Mouse (Mus musculus) embryonic facial prominence, embryonic 15.5 days (tissue): ENCODE data around the gene Psmd8. TPM values are rescaled to one million over a fixed set of nuclear protein-coding genes. Genes with fewer than 3 reads are reported as not detected.
"Not testable (repeated sequence)": the region's sequence is repeated elsewhere in the genome, so short reads cannot be mapped to it uniquely, and the experiment has no call there.

ENCODE experiments used
- ATAC-seq: fragments of 200-750 bp; cut with Nextera tagmentation; 2 replicates; pipeline ENCODE4 v1.8.0; 2017; ENCODE audit warnings: low read depth, moderate TSS enrichment; ENCODE audit not compliant: insufficient number of reproducible peaks, low FRiP score, low TSS enrichment
- H3K27ac ChIP-seq: fragments of 300-500 bp; sonication (generic); replicated peaks from 2 replicates; pipeline ENCODE4 v1.5.1; 2015; ENCODE audit warnings: mild to moderate bottlenecking, inconsistent platforms
- H3K27me3 ChIP-seq: fragments of 300-500 bp; sonication (generic); 2 replicates; pipeline ENCODE4 v1.6.1; 2015; ENCODE audit warnings: inconsistent platforms
- H3K36me3 ChIP-seq: fragments of 300-500 bp; sonication (generic); 2 replicates; pipeline ENCODE4 v1.6.1; 2015; ENCODE audit warnings: mild to moderate bottlenecking, inconsistent platforms
- H3K4me1 ChIP-seq: fragments of 300-500 bp; sonication (generic); 2 replicates; pipeline ENCODE4 v1.6.1; 2015; ENCODE audit warnings: inconsistent platforms
- H3K4me2 ChIP-seq: fragments of 300-500 bp; sonication (generic); replicated peaks from 2 replicates; pipeline ENCODE4 v1.6.1; 2015; ENCODE audit warnings: mild to moderate bottlenecking, inconsistent platforms
- H3K4me3 ChIP-seq: fragments of 300-500 bp; sonication (generic); replicated peaks from 2 replicates; pipeline ENCODE4 v1.5.1; 2015; ENCODE audit warnings: mild to moderate bottlenecking, inconsistent platforms
- H3K9ac ChIP-seq: fragments of 300-500 bp; sonication (generic); 2 replicates; pipeline ENCODE4 v1.6.1; 2015; ENCODE audit warnings: inconsistent platforms
- H3K9me3 ChIP-seq: fragments of 300-500 bp; sonication (generic); replicated peaks from 2 replicates; pipeline ENCODE4 v1.6.1; 2016; ENCODE audit warnings: inconsistent platforms
- WGBS: fragments of 180-500 bp; shearing (Covaris S2); methylation state at CpG from one replicate; pipeline ENCODE4 v1.1.7; 2015; 5-methylcytosine and 5-hydroxymethylcytosine counted together
- polyA plus RNA-seq: library from polyadenylated mRNA; unstranded; fragments of >200 nt; fragmentation: Nextera tagmentation; extraction: Ambion mirVana; gene quantifications from 2 replicates; pipeline ENCODE4 v1.2.1, GENCODE M21; 2015

The Psmd8 gene
- polyA plus RNA-seq, 1 experiment from 2014 or later, result 275 TPM

GRCm38 (mm10) chr7:29154018-29154720 is 26.3 kb downstream of the Psmd8 start:
- Histone ChIP-seq H3K27ac (no peak overlapping the region), H3K36me3 (0 out of 2 replicates have a peak, but pooled peaks cover 5% of the 10 kb centered on the region), H3K9ac (no peak overlapping the region), H3K4me3 (no peak overlapping the region), H3K9me3 (no peaks in the 10 kb centered on the region), H3K4me1 (peaks cover 10% of the 10 kb centered on the region; the same call in 1 of the 2 replicates), H3K27me3 (peaks cover 11% of the 10 kb centered on the region), H3K4me2 (no peak overlapping the region)
- no peak for ATAC-seq
- 95% methylated on average over 14 of the region's 14 CpGs for WGBS

DNA sequence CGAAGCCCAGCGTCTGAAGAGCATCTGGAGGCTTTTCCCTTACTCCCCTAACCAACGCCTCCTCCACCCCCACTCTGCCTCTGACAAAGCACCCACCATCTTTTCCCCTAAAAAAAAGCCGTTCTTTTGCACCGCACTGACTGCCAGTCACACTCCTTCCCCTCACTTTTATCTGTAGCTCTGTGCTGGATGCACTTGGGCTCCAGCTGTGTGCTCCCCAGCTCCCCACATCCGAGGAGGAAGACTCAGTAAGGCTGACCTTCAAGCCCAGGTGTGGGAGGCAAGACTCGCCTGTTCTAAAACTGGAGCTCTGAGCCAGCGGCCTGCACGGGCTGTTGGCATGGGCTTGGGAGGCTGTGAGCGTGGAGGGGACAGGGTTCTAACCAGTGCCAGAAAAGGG is 29.0 kb downstream of the Psmd8 start:
- no peak overlapping the region for H3K9ac ChIP-seq
- no peak overlapping the region for H3K27ac ChIP-seq
- H3K9me3 ChIP-seq, result no peaks in the 10 kb centered on the region
- no peak for ATAC-seq
- no peaks in the 10 kb centered on the region for H3K27me3 ChIP-seq
- H3K36me3 ChIP-seq, result 0 out of 2 replicates have a peak, but pooled peaks cover 5% of the 10 kb centered on the region
- H3K4me2 ChIP-seq, result no peak overlapping the region
- 65% methylated on average over 10 of the region's 10 CpGs for WGBS
- peaks cover 8% of the 10 kb centered on the region; the same call in 1 of the 2 replicates for H3K4me1 ChIP-seq
- H3K4me3 ChIP-seq, result no peak overlapping the region

DNA sequence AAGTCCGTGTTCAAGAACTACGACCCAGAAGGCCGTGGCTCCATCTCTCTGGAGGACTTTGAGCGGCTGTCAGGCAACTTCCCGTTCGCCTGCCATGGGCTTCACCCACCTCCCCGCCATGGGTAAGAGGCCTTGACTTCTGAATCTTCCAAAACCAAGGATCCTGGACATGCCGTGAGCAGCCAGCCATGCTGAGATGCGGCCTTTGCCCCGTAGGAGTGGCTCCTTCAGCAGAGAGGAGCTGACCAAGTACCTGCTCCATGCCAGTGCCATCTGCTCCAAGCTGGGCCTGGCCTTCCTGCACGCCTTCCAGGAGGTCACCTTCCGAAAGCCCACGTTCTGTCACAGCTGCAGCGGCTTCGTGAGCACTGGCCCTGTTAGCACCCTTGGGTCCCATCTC is 31.7 kb downstream of the Psmd8 start:
- no peaks in the 10 kb centered on the region for H3K4me1 ChIP-seq
- ATAC-seq, result no peak
- 88% methylated on average over 15 of the region's 15 CpGs for WGBS

DNA sequence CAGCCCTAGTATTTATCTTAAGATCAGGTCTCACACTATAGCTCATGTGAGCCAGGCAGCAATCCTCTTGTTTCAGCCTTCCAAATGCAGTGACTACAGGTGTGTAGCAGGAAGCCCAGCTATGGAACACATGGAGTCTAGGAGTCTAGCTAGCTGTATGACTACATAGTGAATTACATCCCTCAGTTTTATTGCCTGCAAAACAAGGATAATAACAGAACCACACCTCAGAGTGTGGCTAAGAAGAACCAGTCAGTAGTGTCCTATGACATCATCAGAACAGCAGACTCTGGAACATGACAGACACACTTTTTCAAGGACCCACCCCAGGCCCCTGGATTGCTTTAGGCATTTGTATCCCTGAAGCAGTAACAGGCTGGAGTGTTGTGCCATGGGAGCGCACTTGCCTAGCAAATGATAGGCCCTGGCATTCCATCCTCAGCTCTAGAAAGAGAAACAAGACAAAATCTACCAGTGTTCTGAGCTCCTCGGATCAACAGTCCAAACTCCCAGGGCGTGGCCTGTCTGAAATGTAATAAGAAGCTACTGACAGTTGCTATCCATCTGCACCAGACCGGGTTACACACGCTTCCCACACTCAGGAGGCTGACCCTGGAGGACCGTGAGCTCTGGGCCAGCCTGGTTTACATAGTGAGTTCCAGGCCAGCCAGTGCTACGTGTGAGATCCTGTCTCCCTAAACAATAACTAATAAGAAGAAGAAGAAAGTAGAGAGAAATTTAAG is 33.7 kb downstream of the Psmd8 start:
- H3K9me3 ChIP-seq, result no peaks in the 10 kb centered on the region
- H3K4me1 ChIP-seq, result no peaks in the 10 kb centered on the region
- H3K9ac ChIP-seq, result no peak overlapping the region
- no peaks in the 10 kb centered on the region for H3K36me3 ChIP-seq
- H3K27ac ChIP-seq, result no peak overlapping the region
- 79% methylated on average over 7 of the region's 7 CpGs for WGBS
- no peaks in the 10 kb centered on the region for H3K27me3 ChIP-seq
- H3K4me3 ChIP-seq, result no peak overlapping the region
- ATAC-seq, result no peak
- no peak overlapping the region for H3K4me2 ChIP-seq

More for the DNA sequence above, 31.7 kb downstream of the Psmd8 start:
- no peaks in the 10 kb centered on the region for H3K9me3 ChIP-seq
- H3K27me3 ChIP-seq, result no peaks in the 10 kb centered on the region
- no peaks in the 10 kb centered on the region for H3K36me3 ChIP-seq
- H3K27ac ChIP-seq, result no peak overlapping the region
- no peak overlapping the region for H3K4me3 ChIP-seq
- H3K9ac ChIP-seq, result no peak overlapping the region
- no peak overlapping the region for H3K4me2 ChIP-seq

GRCm38 (mm10) chr7:29144006-29144405 is 36.5 kb downstream of the Psmd8 start:
- H3K27me3 ChIP-seq, result no peaks in the 10 kb centered on the region
- 87% methylated on average over 4 of the region's 4 CpGs for WGBS
- H3K36me3 ChIP-seq, result no peaks in the 10 kb centered on the region
- no peaks in the 10 kb centered on the region for H3K4me1 ChIP-seq
- no peaks in the 10 kb centered on the region for H3K9me3 ChIP-seq
- H3K4me2 ChIP-seq, result no peak overlapping the region
- ATAC-seq, result no peak
- H3K27ac ChIP-seq, result no peak overlapping the region
- no peak overlapping the region for H3K9ac ChIP-seq
- no peak overlapping the region for H3K4me3 ChIP-seq

DNA sequence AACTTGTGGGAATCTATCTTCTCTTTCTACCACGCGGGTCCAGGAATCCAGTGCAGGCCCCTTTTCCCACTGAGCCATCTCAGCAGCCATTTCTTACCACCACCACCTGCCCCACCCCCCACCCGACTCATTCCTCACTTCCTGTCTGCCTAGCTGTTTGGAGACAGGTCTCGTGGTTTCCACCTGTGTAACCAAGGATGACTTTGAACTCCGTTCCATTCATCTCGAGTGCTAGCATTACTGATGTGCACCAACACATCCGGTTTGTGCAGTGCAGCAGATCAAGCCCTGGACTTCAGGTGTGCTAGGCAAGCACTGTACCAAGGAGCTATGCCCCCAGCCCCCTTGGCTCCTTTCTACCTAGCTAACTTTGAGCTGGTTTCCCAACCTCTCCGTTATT is 39.1 kb downstream of the Psmd8 start:
- WGBS, result 74% methylated on average over 8 of the region's 8 CpGs
- ATAC-seq, result no peak

DNA sequence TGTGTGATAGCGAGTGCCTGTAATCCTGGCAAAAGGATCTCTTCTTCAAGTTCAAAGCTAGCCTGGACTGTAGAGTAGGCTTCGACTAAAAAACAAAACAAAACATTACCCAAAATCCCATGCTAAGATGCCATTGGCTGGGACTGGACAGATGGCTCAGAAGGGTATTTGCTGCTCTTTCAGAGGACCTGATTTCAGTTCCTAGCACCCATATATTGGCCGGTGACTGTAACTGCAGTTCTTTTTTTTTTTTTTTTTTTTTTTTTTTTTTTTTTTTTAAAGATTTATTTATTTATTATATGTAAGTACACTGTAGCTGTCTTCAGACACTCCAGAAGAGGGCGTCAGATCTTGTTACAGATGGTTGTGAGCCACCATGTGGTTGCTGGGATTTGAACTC is 41.3 kb downstream of the Psmd8 start:
- 91% methylated on average over 3 of the region's 4 CpGs for WGBS
- H3K9ac ChIP-seq, H3K4me1 ChIP-seq, H3K27ac ChIP-seq, H3K4me2 ChIP-seq, ATAC-seq, H3K36me3 ChIP-seq, H3K9me3 ChIP-seq, H3K4me3 ChIP-seq, H3K27me3 ChIP-seq: not testable (repeated sequence)

More for the DNA sequence above, 39.1 kb downstream of the Psmd8 start:
- H3K27ac ChIP-seq, result no peak overlapping the region
- no peaks in the 10 kb centered on the region for H3K36me3 ChIP-seq
- H3K27me3 ChIP-seq, result no peaks in the 10 kb centered on the region
- H3K4me3 ChIP-seq, result no peak overlapping the region
- H3K4me1 ChIP-seq, result no peaks in the 10 kb centered on the region
- no peaks in the 10 kb centered on the region for H3K9me3 ChIP-seq
- no peak overlapping the region for H3K9ac ChIP-seq
- H3K4me2 ChIP-seq, result no peak overlapping the region

GRCm38 (mm10) chr7:29137429-29137828 is 43.1 kb downstream of the Psmd8 start:
- peaks cover 5% of the 10 kb centered on the region; the same call in 1 of the 2 replicates for H3K27me3 ChIP-seq
- H3K36me3 ChIP-seq, result no peaks in the 10 kb centered on the region
- WGBS, result 42% methylated on average over 16 of the region's 16 CpGs
- no peaks in the 10 kb centered on the region for H3K9me3 ChIP-seq
- peaks cover 7% of the 10 kb centered on the region; the same call in 1 of the 2 replicates for H3K4me1 ChIP-seq
- ATAC-seq, result no peak
- no peak overlapping the region for H3K4me2 ChIP-seq
- H3K9ac ChIP-seq, result no peak overlapping the region
- H3K4me3 ChIP-seq, result no peak overlapping the region
- H3K27ac ChIP-seq, result no peak overlapping the region

DNA sequence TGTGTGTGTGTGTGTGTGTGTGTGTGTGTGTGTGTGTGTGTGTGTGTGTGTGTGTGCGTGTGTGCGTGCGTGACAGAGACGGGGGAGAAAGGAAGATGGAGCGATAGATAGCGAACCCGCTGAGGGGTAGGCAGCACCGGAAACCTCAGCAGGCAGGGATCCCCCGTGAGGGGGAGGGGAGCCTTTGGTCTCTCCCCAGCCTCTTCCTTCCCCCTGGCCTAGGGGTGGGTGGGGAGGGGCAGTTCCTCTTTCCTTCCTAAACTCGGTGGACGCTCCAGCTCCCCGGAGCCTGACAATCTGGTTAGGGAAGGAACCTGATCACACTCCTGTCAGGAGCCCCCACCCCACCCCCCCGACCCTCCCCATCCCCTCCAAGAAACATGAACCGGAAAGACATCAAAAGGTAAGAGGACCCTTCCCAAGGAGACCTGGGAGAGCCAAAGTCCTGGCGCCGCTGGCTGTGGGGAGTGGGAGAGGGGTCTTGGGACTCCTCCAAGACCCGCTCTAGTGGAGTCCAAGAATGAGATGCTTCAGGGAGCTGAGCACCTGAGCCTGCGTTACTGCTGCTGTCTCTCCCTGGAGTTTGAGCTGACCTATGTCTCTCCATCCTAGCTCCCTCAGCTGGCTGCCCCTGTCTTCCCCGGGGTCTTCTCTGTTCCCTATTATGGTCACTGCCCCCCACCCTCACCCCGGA is 45.7 kb downstream of the Psmd8 start, which contains the start of gene Rasgrp4:
Gene Rasgrp4 (plus strand): TSS at position 159 of the 694 bp plus-strand sequence.
- 2% methylated on average over 14 of the region's 20 CpGs for WGBS
- Histone ChIP-seq H3K27me3 (peaks cover 5% of the 10 kb centered on the region; the same call in 1 of the 2 replicates), H3K4me2 (peak within 1 kb of the TSS; percentile 50), H3K4me1 (peaks cover 7% of the 10 kb centered on the region; the same call in 1 of the 2 replicates), H3K9ac (no peak within 1 kb of the TSS), H3K9me3 (no peaks in the 10 kb centered on the region), H3K4me3 (peak within 1 kb of the TSS; percentile 28), H3K36me3 (no peaks in the 10 kb centered on the region), H3K27ac (no peak within 1 kb of the TSS)
- ATAC-seq, result no peak; the same call in 1 of the 2 replicates

GRCm38 (mm10) chr7:29134230-29134629 is 46.3 kb downstream of the Psmd8 start:
- peaks cover 5% of the 10 kb centered on the region; the same call in 1 of the 2 replicates for H3K27me3 ChIP-seq
- H3K9me3 ChIP-seq, result no peaks in the 10 kb centered on the region
- H3K4me2 ChIP-seq, result peak overlapping the region; percentile 50
- H3K4me1 ChIP-seq, result peaks cover 7% of the 10 kb centered on the region; the same call in 1 of the 2 replicates
- no peak for ATAC-seq
- peak overlapping the region; percentile 28 for H3K4me3 ChIP-seq
- no peak overlapping the region for H3K27ac ChIP-seq
- WGBS, result 4% methylated on average over 4 of the region's 4 CpGs
- no peak overlapping the region for H3K9ac ChIP-seq
- H3K36me3 ChIP-seq, result no peaks in the 10 kb centered on the region

DNA sequence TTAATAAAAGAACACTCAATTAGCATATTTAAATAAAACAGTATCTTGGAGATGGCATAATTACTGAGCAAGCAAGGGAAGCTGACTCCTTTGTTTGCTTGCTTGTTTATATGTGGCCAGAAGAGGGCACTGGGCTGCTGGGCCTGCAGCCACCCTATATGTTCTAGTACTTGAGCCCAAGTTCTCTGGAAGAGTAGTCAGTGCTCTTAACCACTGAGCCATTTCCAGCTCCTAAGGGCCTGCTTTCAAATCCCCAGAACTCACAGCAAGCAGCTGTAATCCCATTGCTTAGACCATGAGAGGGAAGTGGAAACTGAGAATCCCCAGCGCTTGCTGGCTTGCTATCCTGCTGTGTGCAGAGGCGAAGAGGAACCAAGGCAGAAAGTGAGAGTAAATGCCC is 51.8 kb downstream of the Psmd8 start:
- no peaks in the 10 kb centered on the region for H3K27me3 ChIP-seq
- H3K9ac ChIP-seq, result no peak overlapping the region
- H3K4me3 ChIP-seq, result no peak overlapping the region
- WGBS, result 56% methylated on average over 2 of the region's 2 CpGs
- ATAC-seq, result no peak
- H3K4me1 ChIP-seq, result peaks cover 12% of the 10 kb centered on the region
- no peaks in the 10 kb centered on the region for H3K36me3 ChIP-seq
- no peak overlapping the region for H3K27ac ChIP-seq
- H3K9me3 ChIP-seq, result no peaks in the 10 kb centered on the region
- H3K4me2 ChIP-seq, result no peak overlapping the region
